Mouse (Mus musculus) stomach, embryonic 14.5 days (tissue): ENCODE measurements around the gene Ptpn5. TPM values are rescaled to one million over a fixed set of nuclear protein-coding genes. Genes with fewer than 3 reads are reported as not detected.

Experiments used
- ATAC-seq: fragments of 200-750 bp; cut with Nextera tagmentation; 2 replicates; pipeline ENCODE4 v1.8.0; 2017; ENCODE audit warnings: low read depth, moderate TSS enrichment; ENCODE audit not compliant: insufficient number of reproducible peaks, insufficient read depth, low FRiP score
- H3K27ac ChIP-seq: fragments of 300-500 bp; sonication (generic); 2 replicates; pipeline ENCODE4 v1.5.1; 2014; ENCODE audit warnings: mild to moderate bottlenecking, low read length, moderate library complexity, mixed read lengths
- H3K27me3 ChIP-seq: fragments of 300-500 bp; sonication (generic); 2 replicates; pipeline ENCODE4 v1.6.1; 2014; ENCODE audit warnings: low read length, control low read depth, mixed read lengths; ENCODE audit not compliant: control insufficient read depth, insufficient read depth
- H3K36me3 ChIP-seq: fragments of 300-500 bp; sonication (generic); 2 replicates; pipeline ENCODE4 v1.6.1; 2014; ENCODE audit warnings: mild to moderate bottlenecking, control low read depth, low read length, moderate library complexity, mixed read lengths; ENCODE audit not compliant: control insufficient read depth, insufficient read depth
- H3K4me1 ChIP-seq: fragments of 300-500 bp; sonication (generic); 2 replicates; pipeline ENCODE4 v1.6.1; 2014; ENCODE audit warnings: low read length, control low read depth, mixed read lengths; ENCODE audit not compliant: control insufficient read depth, insufficient read depth
- H3K4me2 ChIP-seq: fragments of 300-500 bp; sonication (generic); replicated peaks from 2 replicates; pipeline ENCODE4 v1.6.1; 2014; ENCODE audit warnings: low read depth, low read length, control low read depth
- H3K4me3 ChIP-seq: fragments of 300-500 bp; sonication (generic); 2 replicates; pipeline ENCODE4 v1.5.1; 2014; ENCODE audit warnings: low read depth, low read length, control low read depth
- H3K9ac ChIP-seq: fragments of 300-500 bp; sonication (generic); replicated peaks from 2 replicates; pipeline ENCODE4 v1.6.1; 2014; ENCODE audit warnings: low read depth, mild to moderate bottlenecking, control low read depth, low read length, moderate library complexity, mixed read lengths
- H3K9me3 ChIP-seq: fragments of 300-500 bp; sonication (generic); 2 replicates; pipeline ENCODE4 v1.6.1; 2016; ENCODE audit warnings: low read depth, low read length, control low read depth; ENCODE audit not compliant: control insufficient read depth
- WGBS: fragments of 180-500 bp; shearing (Covaris S2); extraction: QIAGEN DNeasy Blood & Tissue Kit; methylation state at CpG from one replicate; pipeline ENCODE4 v1.1.7; 2014; 5-methylcytosine and 5-hydroxymethylcytosine counted together
- polyA plus RNA-seq: library from polyadenylated mRNA; unstranded; fragments of >200 nt; fragmentation: Nextera tagmentation; extraction: Ambion mirVana; gene quantifications from 2 replicates; pipeline ENCODE4 v1.2.1, GENCODE M21; 2014

Ptpn5 gene
- polyA plus RNA-seq, 1 experiment from 2014 or later: 2.2 TPM

GRCm38 (mm10) chr7:47131258-47131657 lies 2.2 kb downstream of the Ptpn5 start:
- Histone ChIP-seq H3K9me3 (no peaks in the 10 kb centered on the region), H3K4me1 (peaks cover 4% of the 10 kb centered on the region), H3K9ac (no peak overlapping the region), H3K4me3 (no peak overlapping the region), H3K27me3 (peaks cover 30% of the 10 kb centered on the region), H3K4me2 (no peak overlapping the region), H3K36me3 (no peaks in the 10 kb centered on the region), H3K27ac (no peak overlapping the region)
- ATAC-seq: no peak
- WGBS: 33% methylated on average over 8 of the region's 8 CpGs

GRCm38 (mm10) chr7:47122026-47122425 lies 11.5 kb downstream of the Ptpn5 start:
- Histone ChIP-seq H3K4me3 (no peak overlapping the region), H3K27me3 (no peaks in the 10 kb centered on the region), H3K9ac (no peak overlapping the region), H3K9me3 (no peaks in the 10 kb centered on the region), H3K36me3 (no peaks in the 10 kb centered on the region), H3K27ac (no peak overlapping the region), H3K4me1 (no peaks in the 10 kb centered on the region), H3K4me2 (no peak overlapping the region)
- ATAC-seq: no peak
- 93% methylated on average over 3 of the region's 3 CpGs for WGBS

- H3K4me3 ChIP-seq: no peak overlapping the region
- H3K27ac ChIP-seq: no peak overlapping the region
- no peak overlapping the region for H3K9ac ChIP-seq
- H3K4me2 ChIP-seq: no peak overlapping the region
- WGBS: 75% methylated on average over 6 of the region's 6 CpGs
- H3K9me3 ChIP-seq: no peaks in the 10 kb centered on the region
- no peaks in the 10 kb centered on the region for H3K36me3 ChIP-seq
- H3K27me3 ChIP-seq: no peaks in the 10 kb centered on the region
- no peaks in the 10 kb centered on the region for H3K4me1 ChIP-seq
- no peak for ATAC-seq
These were observed 16.8 kb downstream of the Ptpn5 start for GRCm38 (mm10) chr7:47116666-47117065.

GRCm38 (mm10) chr7:47115491-47115890 lies 18.0 kb downstream of the Ptpn5 start:
- H3K9ac ChIP-seq: no peak overlapping the region
- H3K9me3 ChIP-seq: no peaks in the 10 kb centered on the region
- no peaks in the 10 kb centered on the region for H3K4me1 ChIP-seq
- no peaks in the 10 kb centered on the region for H3K36me3 ChIP-seq
- H3K27me3 ChIP-seq: no peaks in the 10 kb centered on the region
- ATAC-seq: no peak
- H3K27ac ChIP-seq: no peak overlapping the region
- no peak overlapping the region for H3K4me2 ChIP-seq
- no peak overlapping the region for H3K4me3 ChIP-seq
- WGBS: 94% methylated on average over 2 of the region's 2 CpGs

- WGBS: 82% methylated on average over 7 of the region's 7 CpGs
- Histone ChIP-seq H3K4me3 (no peak overlapping the region), H3K9ac (no peak overlapping the region), H3K36me3 (no peaks in the 10 kb centered on the region), H3K4me2 (no peak overlapping the region), H3K9me3 (no peaks in the 10 kb centered on the region), H3K4me1 (no peaks in the 10 kb centered on the region), H3K27ac (no peak overlapping the region), H3K27me3 (no peaks in the 10 kb centered on the region)
- ATAC-seq: no peak
These were observed 20.1 kb downstream of the Ptpn5 start for GRCm38 (mm10) chr7:47113383-47113782.

GRCm38 (mm10) chr7:47112036-47112435 lies 21.4 kb downstream of the Ptpn5 start:
- WGBS: 86% methylated on average over 5 of the region's 5 CpGs
- H3K27ac ChIP-seq: no peak overlapping the region
- H3K4me1 ChIP-seq: no peaks in the 10 kb centered on the region
- no peaks in the 10 kb centered on the region for H3K36me3 ChIP-seq
- H3K9ac ChIP-seq: no peak overlapping the region
- H3K27me3 ChIP-seq: no peaks in the 10 kb centered on the region
- no peak overlapping the region for H3K4me3 ChIP-seq
- no peaks in the 10 kb centered on the region for H3K9me3 ChIP-seq
- no peak for ATAC-seq
- H3K4me2 ChIP-seq: no peak overlapping the region

GRCm38 (mm10) chr7:47111121-47111520 lies 22.4 kb downstream of the Ptpn5 start:
- ATAC-seq: no peak
- Histone ChIP-seq H3K36me3 (no peaks in the 10 kb centered on the region), H3K27ac (no peak overlapping the region), H3K9me3 (no peaks in the 10 kb centered on the region), H3K4me2 (no peak overlapping the region), H3K9ac (no peak overlapping the region), H3K27me3 (no peaks in the 10 kb centered on the region), H3K4me3 (no peak overlapping the region), H3K4me1 (no peaks in the 10 kb centered on the region)
- WGBS: 78% methylated on average over 3 of the region's 3 CpGs

- Histone ChIP-seq H3K27ac (no peak overlapping the region), H3K27me3 (no peaks in the 10 kb centered on the region), H3K4me1 (no peaks in the 10 kb centered on the region), H3K9ac (no peak overlapping the region), H3K36me3 (no peaks in the 10 kb centered on the region), H3K4me2 (no peak overlapping the region), H3K9me3 (no peaks in the 10 kb centered on the region), H3K4me3 (no peak overlapping the region)
- ATAC-seq: no peak
- 69% methylated on average over 7 of the region's 7 CpGs for WGBS
These were observed 23.0 kb downstream of the Ptpn5 start for GRCm38 (mm10) chr7:47110511-47110910.

GRCm38 (mm10) chr7:47108779-47109189 lies 24.7 kb downstream of the Ptpn5 start:
- no peak for ATAC-seq
- H3K27me3 ChIP-seq: no peaks in the 10 kb centered on the region
- H3K9ac ChIP-seq: no peak overlapping the region
- no peaks in the 10 kb centered on the region for H3K4me1 ChIP-seq
- H3K9me3 ChIP-seq: no peaks in the 10 kb centered on the region
- no peak overlapping the region for H3K27ac ChIP-seq
- no peak overlapping the region for H3K4me3 ChIP-seq
- H3K36me3 ChIP-seq: no peaks in the 10 kb centered on the region
- 86% methylated on average over 13 of the region's 13 CpGs for WGBS
- no peak overlapping the region for H3K4me2 ChIP-seq
